Mouse (Mus musculus) 416B (cell line): ENCODE results near the gene Hoxc5.

Source experiments
- DNase-seq: peaks from one replicate; pipeline ENCODE4 v3.0.0; 2011; ENCODE audit warnings: low read depth

Gene Hoxc5

DNA sequence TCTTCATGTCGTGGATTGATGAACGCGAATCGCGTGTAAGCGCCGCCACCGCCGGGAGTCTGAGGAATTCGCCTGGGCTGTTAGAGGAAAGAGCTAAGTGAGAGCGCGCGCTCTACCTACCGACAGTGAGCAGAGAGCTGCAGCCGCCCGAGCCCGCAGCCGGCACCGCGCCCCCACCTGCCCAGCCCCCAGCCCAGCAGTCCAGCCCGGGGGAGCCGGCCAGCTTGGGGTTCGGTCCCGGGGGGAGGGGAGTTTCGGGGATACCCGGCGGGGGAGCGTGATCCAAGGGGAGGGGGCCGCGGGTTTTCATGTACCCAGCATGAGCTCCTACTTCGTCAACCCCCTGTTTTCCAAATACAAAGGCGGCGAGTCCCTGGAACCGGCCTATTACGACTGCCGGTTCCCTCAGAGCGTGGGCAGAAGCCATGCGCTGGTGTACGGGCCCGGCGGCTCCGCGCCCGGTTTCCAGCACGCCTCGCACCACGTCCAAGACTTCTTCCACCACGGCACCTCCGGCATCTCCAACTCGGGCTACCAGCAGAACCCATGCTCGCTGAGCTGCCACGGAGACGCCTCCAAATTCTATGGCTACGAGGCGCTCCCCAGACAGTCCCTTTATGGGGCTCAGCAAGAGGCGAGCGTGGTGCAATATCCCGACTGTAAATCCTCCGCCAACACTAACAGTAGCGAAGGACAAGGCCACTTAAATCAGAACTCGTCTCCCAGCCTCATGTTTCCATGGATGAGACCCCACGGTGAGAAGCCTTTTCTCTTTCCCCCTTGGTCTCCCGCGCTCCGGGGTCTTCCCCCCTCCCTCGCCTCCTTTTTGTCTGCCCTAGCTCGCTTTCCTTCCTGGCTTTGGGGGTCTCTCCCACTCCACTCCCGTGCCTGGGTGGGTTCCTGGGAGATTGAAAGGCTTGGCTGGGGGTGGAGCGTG is 23.5 kb downstream of the Hoxc5 start, which contains the start of gene Hoxc8:
Gene Hoxc8 (plus strand): TSS at position 147 of the 937 bp plus-strand sequence.
- no peak for DNase-seq

DNA sequence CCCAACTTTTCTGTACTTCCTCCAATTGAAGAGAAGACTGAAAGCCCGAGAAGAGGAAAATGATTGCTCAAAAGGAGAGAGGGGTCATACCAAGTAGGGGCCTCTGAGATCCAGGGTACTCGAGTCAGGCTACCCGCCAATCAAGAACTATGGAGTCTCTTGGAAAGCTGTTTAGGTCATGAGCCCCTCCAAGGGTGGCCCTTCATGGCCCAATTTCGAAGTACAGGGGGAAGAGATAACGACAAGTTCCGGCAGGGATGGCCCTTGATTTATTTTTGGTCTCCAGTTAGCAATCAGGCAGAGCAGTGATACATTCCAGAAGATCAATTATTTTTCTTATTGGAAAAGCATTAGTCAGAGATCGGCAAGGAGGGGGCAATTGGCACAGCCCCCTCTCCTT is 24.5 kb downstream of the Hoxc5 start:
- DNase-seq: no peak

DNA sequence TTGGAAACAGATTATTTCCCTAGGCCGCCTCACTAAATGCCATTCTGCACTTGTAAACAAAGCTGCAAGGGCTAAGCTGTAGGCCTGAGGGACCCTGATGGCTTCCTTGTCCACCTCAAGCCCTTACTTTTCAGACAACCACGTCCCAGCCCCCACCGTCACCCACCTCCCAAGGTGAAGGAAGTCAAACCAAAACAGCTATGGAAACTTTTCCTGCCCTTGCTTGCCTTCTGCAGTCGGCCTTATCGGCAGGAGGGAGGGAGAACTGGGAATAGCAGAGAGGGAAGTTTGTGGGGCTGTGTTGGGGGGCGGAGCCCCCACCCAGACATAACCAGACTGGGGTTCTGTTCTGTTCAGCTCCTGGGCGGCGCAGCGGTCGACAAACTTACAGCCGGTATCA is 25.0 kb downstream of the Hoxc5 start:
- DNase-seq: no peak

DNA sequence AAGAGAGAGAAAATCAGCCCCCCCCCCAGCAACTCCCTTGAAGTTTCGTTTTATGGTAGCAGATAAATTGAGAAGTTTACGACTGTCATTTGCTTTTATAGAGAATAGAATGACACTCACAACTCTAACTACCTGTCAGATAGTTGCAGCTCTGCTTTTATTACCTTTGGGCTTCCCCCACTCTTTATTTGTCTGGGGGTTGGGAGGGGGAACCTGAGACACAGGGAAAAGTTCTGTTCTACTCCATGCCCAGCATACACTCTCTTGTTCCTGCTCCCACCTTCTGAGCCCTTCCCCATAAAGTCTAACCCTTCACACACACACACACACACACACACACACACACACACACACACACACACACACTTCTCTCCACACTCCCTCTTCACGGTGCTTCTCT is 25.6 kb downstream of the Hoxc5 start:
- no peak for DNase-seq

DNA sequence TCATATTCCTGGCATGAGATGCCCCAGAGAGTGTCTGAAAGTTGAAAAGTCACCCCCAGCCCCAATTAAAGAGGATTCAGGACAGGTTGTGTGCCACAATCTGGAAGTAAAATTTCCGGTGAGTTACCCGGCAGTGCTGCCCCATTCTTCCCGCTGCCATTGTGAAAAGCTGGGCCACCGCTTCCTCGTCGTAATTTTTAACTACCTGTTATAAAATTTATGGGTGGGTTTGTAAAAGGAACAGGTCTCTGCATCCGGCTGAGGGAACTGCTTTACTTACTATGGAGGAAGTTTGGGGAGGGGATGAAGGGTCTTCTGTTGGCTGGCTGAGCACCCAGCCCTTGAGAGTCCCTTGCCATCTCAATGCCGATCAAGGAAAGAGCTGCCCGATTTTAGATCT is 29.3 kb downstream of the Hoxc5 start:
- no peak for DNase-seq

DNA sequence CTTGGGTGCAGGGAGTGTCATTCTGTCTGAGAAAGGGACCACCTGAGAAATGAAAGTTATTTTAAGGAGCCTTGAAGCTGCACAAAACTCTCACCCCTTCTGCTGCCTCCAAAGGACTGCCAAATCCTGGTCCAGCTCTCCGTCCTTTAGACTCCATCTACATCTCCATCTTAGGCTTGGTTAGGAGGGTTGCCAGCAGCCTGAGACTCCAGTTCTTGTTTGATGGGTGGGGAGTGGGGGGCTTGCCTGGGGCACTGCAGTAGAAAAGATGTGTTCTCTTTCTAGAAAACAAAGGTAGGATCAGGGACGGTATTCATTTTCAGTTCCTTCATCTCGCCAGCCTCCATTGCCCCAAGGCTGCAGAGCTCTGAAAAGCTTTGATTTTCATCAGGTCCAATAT is 30.2 kb downstream of the Hoxc5 start:
- DNase-seq: no peak

DNA sequence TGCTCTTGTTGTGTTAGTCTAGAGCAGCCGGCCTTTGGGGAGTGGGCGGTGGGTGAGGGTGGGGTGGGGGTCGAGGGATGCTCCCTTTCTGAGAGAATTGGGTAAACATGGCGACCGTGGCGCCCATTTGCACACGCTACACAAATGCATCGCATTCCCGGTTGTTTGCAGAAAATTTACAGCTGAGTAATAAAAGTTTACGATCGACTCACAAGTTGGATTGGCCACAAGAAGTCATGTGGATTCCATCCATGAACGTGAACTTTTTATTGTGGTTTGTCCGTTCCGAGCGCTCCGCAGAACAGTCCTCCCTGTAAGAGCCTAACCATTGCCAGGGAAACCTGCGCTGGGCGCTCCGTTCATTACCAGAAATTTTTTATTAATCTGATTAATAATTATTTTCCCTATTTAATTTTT is 30.7 kb downstream of the Hoxc5 start, which contains the start of gene Hoxc6:
Gene Hoxc6 (plus strand): TSS at position 319 of the 417 bp plus-strand sequence.
- no peak for DNase-seq

DNA sequence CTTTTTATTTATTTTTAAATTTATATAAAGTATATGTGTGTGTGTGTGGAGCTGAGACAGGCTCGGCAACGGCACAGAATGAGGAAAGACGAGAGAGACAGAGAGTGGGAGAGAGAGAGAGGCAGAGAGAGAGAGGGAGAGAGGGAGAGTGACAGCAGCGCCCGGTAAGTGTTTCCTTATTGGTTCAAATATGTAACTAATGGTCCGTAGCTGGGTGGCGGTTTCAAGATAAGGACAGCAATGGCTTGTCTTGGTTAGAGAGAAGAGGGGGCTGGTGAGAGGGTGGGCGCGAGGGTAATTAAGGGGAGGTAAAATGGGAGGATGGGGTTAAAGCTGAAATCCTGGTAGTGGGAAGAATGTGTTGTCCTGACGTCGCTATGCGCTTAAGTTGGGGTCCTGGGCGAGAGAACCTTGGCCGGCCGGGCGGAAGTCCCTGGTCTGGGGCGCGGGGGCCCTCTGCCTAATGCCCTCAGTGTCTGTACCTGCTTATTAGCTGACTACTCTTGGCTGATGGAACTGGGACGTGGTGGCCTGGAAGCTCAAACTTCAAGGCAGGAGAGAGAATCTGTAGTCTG is 31.5 kb downstream of the Hoxc5 start:
- peak; percentile 84 for DNase-seq

DNA sequence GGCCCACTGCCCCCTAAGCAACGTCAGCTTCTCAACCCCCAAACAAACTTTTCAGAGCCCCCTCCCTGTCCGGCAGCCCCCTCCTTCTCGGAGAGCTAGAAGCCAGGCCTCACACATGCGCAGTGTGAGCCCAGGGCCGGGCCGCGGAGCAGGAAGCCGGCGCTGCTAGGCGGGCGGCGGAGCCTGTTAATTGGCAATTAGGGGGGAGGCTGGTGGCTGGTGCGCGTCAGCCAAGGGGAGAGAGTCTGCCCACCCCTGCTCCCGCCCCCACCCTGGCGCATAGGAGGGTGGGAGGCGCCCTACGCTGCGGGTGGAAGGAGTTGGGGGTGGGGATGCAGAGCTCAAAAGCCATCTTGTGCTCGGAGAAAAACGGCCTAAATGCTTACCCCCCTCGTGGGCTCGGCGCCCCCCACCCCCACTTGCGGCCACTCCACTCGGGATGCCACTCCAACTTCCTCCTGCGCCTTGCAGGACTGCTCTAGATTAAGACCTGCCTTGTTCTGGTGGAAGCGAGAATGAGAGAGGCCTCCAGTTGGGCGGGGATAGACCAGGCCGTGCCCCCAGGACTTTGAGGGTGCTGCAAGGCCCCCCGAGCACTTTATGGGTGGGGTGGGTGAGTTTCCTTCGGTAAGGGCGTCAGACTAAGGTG is 32.1 kb downstream of the Hoxc5 start:
- peak; percentile 97 for DNase-seq

DNA sequence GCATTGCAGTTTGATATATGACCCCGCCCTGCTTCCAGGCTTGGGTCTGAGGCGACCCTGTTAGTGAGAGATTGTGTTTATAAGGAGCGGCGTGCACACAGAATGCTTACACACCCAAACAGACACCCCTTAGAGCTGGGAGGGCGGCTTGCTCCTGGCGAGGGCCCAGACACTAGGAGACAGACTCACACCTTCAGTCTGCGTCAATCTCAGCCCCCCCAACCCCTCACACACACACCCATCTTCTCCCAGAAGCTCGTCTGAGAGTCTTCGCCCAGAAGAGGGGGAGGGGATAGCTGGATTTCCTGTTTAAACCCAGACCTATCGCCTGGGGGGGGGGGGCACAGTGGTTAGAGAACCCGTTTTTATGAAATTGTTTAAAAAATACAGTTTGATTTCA is 32.7 kb downstream of the Hoxc5 start:
- DNase-seq: peak; percentile 43

DNA sequence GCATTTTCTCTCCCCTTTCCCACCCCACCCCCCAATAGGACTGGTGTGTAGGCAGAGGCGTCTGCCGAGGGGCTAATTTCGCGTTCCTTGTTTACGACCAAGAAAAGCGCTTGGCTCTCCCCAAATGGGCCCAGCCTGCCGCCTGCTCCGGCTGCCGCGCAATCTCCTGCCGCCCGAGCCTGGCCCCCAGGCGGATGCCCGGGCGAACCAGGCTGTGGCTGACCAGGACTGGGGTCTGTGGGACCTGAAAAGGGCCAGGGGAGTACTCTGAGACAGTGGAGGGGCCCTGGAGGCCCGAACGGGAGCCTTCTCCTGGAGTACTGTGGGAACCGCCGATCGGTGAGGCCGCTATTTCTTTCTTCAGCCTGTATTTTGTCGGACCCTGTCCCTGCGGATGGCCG is 33.3 kb downstream of the Hoxc5 start:
- DNase-seq: no peak

DNA sequence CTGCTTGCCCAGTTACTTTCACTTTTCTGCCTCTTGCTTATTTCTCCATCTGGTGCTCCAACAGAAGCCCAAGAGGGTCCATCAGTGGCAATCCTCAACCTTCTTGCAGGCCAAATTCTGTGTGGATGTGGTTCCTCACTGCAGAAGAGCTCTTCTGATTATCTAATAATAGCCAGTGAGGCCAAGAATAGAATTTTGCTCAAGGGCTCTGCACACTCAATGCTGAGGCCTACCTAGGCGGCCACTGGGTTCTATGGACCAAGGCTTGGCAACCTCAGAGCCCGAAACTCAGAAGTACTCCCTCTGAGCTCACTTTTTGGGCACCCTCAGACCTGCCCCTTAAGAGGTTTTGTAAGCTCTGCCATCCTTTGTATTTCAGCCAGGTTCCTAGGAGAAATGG is 34.1 kb downstream of the Hoxc5 start:
- no peak for DNase-seq

DNA sequence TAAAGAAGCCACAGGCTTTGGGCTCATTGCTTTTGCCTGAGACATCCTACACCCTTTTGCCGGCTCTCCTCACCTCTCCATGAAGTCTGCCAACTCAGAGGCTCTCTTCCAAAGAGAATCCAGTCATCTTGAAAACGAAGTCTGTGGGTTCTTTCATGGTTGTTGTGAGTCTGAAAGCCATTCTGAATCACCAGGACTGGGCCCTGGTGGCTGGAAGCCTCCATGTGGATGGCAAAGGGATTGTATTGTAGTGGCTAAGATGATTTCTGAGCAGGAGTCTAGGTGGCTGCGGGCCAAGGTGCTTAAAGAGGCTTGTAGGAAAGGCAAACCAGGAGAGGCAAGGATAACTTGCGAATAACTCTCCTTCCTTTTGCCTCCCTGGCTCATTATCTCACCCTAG is 34.9 kb downstream of the Hoxc5 start:
- no peak for DNase-seq

DNA sequence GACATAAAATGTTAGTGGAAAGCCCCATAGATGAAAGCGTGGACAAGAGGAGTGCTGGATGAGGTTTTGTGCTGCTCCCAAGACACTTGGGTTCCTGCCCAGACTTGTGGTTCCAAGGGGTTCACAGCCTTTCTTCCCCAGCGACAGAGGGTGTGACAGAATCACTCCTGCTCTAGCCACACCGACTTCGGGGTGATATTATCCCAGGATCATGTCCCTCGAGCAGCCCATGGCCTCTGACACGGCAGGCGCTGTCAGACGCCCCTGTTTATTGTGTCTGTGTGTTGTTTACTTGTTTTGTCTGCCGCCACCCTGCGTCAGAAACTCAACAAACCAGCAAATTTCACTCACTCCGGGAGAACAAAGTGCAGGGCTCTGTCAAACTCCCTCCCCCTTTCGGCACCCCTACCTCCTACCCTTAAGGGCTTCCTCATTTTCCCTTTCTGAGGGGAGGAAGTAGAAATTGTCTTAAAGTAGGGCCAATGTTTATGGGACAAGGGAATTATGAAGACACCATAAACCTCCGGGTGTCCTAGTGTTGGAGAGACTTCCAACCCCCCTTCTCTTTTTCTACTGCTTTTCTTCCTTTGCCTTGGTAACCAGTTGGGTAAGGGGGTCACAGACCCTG is 35.7 kb downstream of the Hoxc5 start:
- DNase-seq: no peak

DNA sequence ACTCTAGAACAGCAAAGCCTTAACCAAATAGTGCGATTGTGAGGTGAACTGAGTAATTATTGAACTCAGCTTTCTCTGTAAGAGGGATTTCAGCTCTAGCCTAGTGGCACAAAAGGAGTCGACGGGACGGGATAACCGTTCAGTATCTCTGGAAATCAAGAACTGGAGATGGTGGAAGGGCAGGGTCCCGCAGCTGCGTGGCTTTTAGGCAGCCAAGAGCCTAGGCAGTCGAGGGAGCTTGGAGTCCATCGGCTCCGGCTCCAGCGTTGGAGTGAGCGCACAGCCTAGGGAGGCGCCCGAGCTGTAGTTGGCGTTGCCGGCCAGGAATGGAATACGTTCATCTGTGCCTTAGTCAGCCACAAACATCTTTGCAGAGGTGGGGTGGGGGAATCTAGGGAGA is 38.1 kb downstream of the Hoxc5 start:
- DNase-seq: no peak

DNA sequence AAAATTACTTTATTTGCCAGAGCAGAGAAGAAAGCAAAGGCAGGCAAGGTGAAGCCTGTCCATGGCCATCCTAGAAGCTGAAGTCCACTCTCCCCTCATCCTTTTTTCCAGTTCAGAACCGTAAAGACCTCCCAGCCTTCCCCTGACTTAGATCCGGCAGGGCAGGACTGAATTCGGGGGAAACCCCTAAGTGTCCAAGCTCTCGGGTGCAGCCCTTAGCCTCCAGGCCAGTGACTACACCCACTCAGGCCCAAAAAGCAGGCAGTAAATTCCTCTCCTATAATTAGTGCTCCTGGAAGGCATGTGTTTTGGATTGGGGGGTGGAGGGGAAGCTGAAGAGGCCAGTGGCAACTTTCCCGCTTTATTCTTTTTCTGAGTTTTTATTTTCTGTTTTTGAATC is 38.6 kb downstream of the Hoxc5 start:
- no peak for DNase-seq

DNA sequence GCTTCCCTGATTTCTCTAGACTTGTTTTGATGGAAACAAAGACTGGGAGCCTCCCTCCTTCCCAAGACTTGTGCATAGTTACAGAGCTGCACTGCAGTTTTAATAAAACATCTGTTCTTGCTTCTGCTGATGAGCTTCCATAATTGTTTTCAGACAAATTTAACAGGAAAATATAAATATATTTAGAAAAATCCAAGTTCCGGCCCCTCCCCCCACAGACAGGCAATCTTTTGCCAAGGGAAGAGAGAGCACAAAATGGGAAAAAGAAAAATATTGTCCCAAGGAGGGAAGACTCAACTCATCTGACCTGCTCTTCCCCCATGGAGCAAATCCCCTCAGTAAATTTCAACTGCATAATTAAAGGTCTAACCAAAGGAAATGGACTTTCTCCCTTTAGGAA is 39.1 kb downstream of the Hoxc5 start:
- no peak for DNase-seq

DNA sequence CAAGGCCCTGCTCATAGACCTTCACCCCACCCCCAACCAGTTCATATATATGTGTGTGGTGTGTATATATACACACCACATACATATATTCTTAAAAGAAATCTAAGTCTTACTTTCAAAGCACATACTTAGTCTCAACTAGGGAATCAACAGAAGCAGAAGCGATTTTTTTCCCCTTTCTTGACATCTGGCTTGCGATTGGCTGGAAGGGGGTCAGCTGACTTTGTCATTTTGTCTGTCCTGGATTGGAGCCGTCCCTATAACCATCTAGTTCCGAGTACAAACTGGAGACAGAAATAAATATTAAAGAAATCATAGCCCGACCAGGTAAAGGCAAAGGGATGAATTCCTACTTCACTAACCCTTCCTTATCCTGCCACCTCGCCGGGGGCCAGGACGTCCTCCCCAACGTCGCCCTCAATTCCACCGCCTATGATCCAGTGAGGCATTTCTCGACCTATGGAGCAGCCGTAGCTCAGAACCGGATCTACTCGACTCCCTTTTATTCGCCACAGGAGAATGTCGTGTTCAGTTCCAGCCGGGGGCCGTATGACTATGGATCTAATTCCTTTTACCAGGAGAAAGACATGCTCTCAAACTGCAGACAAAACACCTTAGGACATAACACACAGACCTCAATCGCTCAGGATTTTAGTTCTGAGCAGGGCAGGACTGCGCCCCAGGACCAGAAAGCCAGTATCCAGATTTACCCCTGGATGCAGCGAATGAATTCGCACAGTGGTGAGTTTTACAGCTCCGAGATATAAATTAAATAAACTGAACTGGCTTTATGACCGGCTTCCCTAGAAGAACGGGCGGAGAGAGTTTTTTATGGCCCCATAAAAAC is 42.2 kb downstream of the Hoxc5 start:
- no peak for DNase-seq

DNA sequence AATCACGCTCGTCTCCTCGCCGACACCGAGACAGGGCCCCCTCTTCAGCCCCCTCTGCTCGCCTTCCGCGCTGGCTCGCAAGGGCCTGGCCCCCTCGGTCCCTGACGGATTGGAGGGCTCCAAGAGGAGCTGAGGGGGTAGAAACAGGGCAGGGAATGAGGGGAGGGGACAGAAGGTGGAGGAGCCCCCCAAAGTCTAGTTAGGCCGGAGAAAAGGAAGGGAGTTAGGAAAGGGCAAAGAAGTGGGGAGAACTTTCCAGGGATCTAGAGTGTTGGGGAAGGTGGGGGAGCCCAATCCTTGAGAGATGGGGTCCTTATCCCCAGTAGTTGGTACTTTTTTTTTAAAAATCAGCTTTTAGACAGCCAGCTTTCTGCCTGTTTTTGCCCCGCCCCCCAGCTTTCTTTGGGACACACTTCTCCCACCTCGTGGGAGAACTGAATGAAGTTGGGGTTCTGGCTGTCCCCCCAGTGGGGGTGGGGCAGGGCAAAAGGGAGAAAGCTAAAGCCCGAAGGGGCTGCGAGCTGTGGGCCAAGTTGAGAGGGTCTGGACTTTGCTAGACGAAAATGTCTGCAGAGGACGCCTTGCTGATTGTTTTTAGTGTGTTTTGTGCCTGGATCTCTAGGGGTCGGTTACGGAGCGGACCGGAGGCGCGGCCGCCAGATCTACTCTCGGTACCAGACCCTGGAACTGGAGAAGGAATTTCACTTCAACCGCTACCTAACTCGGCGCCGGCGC is 43.0 kb downstream of the Hoxc5 start:
- DNase-seq: no peak

DNA sequence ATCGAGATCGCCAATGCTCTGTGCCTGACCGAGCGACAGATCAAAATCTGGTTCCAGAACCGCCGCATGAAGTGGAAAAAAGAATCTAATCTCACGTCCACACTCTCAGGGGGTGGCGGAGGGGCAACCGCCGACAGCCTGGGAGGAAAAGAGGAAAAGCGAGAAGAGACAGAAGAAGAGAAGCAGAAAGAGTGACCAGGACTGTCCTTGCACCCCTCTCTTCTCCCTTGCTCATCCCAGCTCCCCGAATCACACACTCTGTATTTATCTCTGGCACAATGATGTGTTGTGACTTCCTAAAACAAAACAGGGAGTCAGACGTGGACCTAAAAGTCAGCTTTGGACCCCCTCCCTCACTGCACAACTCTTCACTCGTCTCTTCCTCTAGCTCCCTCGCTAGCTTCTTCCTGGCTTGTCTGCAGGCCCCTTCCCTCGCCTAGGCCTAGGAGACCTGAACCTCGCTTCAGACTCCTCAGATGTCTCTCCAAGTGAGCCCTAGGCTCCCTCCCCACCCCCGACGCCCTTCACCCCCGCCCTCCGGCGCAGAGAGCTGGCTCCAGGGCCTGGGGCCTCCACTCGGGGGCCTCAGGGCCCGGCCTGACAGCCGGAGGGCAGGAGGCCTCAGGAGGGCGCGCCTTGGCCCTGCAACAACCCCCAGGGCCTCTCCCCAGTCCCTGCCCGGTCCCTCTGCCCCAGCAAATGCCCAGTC is 43.8 kb downstream of the Hoxc5 start:
- no peak for DNase-seq
